Mouse (Mus musculus) testis, adult 2 months (tissue): ENCODE data around the gene Heca.

ENCODE experiments used
- CTCF ChIP-seq: fragments of 200-500 bp; IDR thresholded peaks from 2 replicates; pipeline ENCODE4 v1.5.1; 2012; ENCODE audit warnings: low read depth, mild to moderate bottlenecking, inconsistent platforms, low read length, moderate library complexity; ENCODE audit not compliant: control insufficient read depth, insufficient read depth, insufficient replicate concordance
- POLR2A ChIP-seq: fragments of 200-500 bp; IDR thresholded peaks from 2 replicates; pipeline ENCODE4 v1.6.1; 2012; ENCODE audit warnings: low read depth, mild to moderate bottlenecking, inconsistent platforms, low read length, moderate library complexity; ENCODE audit not compliant: control insufficient read depth

DNA sequence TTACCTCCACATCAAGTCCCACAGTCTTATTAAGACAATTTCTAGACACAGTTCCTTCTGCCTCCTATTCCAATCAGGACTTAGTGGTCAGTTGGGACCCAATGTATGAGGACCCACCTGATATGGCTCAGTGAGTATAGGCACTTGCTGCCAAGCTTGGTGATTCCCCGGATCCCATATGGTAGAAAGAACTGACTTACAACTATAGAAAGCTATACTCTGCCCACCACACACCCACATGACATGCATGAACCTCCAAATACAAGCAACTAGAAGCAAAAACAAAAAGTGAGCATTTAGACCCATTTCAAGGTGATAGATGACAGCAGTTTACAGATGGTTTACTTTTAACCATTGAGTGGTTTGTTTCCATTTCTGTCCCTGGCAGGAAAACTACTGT, 111.6 kb downstream of the Heca start:
- TF ChIP-seq CTCF: no peak
- no peak for TF ChIP-seq POLR2A
